In the genomic region with DNA sequence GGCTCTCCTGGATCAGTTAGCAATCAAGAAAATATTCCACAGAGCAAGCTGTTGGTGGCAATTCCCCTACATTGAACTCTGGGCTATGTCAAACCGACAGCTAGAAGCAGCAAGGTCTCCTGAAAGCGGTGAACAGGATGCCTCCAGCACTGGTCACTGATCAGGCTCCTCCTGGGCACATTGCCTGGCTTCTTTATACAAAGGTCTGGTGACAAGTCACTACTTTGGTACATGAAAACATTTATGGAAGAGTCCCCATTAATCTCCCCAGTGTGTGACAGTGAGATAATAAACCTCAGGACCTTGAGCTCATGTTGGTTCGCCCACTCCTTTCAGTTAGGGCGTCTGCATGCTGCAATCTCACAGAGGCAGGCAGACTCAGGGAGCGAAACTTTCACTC, we compare ENCODE assay signal across 17 mouse cellular contexts. TPM values are rescaled to one million over a fixed set of nuclear protein-coding genes. Genes with fewer than 3 reads are reported as not detected.
DNase-seq lines count a peak whose midpoint lies in the region; ATAC-seq lines count a peak whose summit lies in the region.
"Had no signal": no experiment of that assay in that cellular context is flagged by ENCODE, and none has a peak within 500 bp of the region (broad histone marks: within the 10 kb centered on the region; RNA-seq: fewer than 3 reads in every experiment).

No protein-coding gene starts in this region.

- no peaks in the 10 kb centered on the region for H3K36me3 ChIP-seq in limb, embryonic 12.5 days
- H3K36me3 ChIP-seq in limb, embryonic 10.5 days: no peaks in the 10 kb centered on the region
- H3K36me3 ChIP-seq in liver, embryonic 15.5 days (replicated peaks): no peaks in the 10 kb centered on the region
- no peaks in the 10 kb centered on the region for H3K36me3 ChIP-seq in stomach, embryonic 16.5 days (ENCODE audit: control insufficient read depth, insufficient read depth, low read length)
- H3K36me3 ChIP-seq: embryonic facial prominence, embryonic 10.5 days; forebrain, embryonic 12.5 days; midbrain, embryonic 15.5 days had no signal

- 0 out of 2 replicates have a peak, but pooled peaks cover 4% of the 10 kb centered on the region for H3K4me1 ChIP-seq in limb, embryonic 12.5 days (replicated peaks)
- no peaks in the 10 kb centered on the region for H3K4me1 ChIP-seq in limb, embryonic 10.5 days
- peaks cover 16% of the 10 kb centered on the region; the same call in 1 of the 2 replicates for H3K4me1 ChIP-seq in liver, embryonic 15.5 days (replicated peaks)
- peaks cover 9% of the 10 kb centered on the region for H3K4me1 ChIP-seq in stomach, embryonic 16.5 days (ENCODE audit: control insufficient read depth, insufficient read depth, low read length)
- H3K4me1 ChIP-seq: embryonic facial prominence, embryonic 10.5 days; forebrain, embryonic 12.5 days; midbrain, embryonic 15.5 days had no signal

- H3K4me3 ChIP-seq in limb, embryonic 12.5 days (replicated peaks): no peak overlapping the region
- H3K4me3 ChIP-seq in limb, embryonic 10.5 days: no peak overlapping the region
- H3K4me3 ChIP-seq in liver, embryonic 15.5 days (replicated peaks): no peak overlapping the region
- no peak overlapping the region for H3K4me3 ChIP-seq in stomach, embryonic 16.5 days (replicated peaks; ENCODE audit: low read length)
- H3K4me3 ChIP-seq: embryonic facial prominence, embryonic 10.5 days; forebrain, embryonic 12.5 days; midbrain, embryonic 15.5 days had no signal

- no peak overlapping the region for H3K4me2 ChIP-seq in limb, embryonic 12.5 days
- no peak overlapping the region for H3K4me2 ChIP-seq in liver, embryonic 15.5 days
- no peak overlapping the region for H3K4me2 ChIP-seq in stomach, embryonic 16.5 days (ENCODE audit: low read depth, low read length)
- H3K4me2 ChIP-seq: forebrain, embryonic 12.5 days; midbrain, embryonic 15.5 days had no signal

- no peaks in the 10 kb centered on the region for H3K27me3 ChIP-seq in limb, embryonic 12.5 days
- H3K27me3 ChIP-seq in limb, embryonic 10.5 days (ENCODE audit: low read depth, poor library complexity, severe bottlenecking): no peaks in the 10 kb centered on the region
- no peaks in the 10 kb centered on the region for H3K27me3 ChIP-seq in liver, embryonic 15.5 days
- no peaks in the 10 kb centered on the region for H3K27me3 ChIP-seq in stomach, embryonic 16.5 days (ENCODE audit: control insufficient read depth, insufficient read depth, low read length)
- H3K27me3 ChIP-seq: forebrain, embryonic 12.5 days; midbrain, embryonic 15.5 days had no signal

- no peaks in the 10 kb centered on the region for H3K9me3 ChIP-seq in limb, embryonic 12.5 days
- no peaks in the 10 kb centered on the region for H3K9me3 ChIP-seq in limb, embryonic 10.5 days (replicated peaks)
- H3K9me3 ChIP-seq in liver, embryonic 15.5 days (replicated peaks): no peaks in the 10 kb centered on the region
- no peaks in the 10 kb centered on the region for H3K9me3 ChIP-seq in stomach, embryonic 16.5 days (replicated peaks; ENCODE audit: control insufficient read depth, low read length)
- H3K9me3 ChIP-seq: embryonic facial prominence, embryonic 10.5 days; forebrain, embryonic 12.5 days; midbrain, embryonic 15.5 days had no signal

- H3K27ac ChIP-seq in limb, embryonic 12.5 days: no peak overlapping the region
- H3K27ac ChIP-seq in limb, embryonic 10.5 days: no peak overlapping the region
- H3K27ac ChIP-seq in liver, embryonic 15.5 days (replicated peaks): no peak overlapping the region
- peak overlapping the region; percentile 64 for H3K27ac ChIP-seq in stomach, embryonic 16.5 days (ENCODE audit: low read length)
- H3K27ac ChIP-seq: forebrain, embryonic 12.5 days; midbrain, embryonic 15.5 days had no signal

- 74% methylated on average over 5 of the region's 5 CpGs for WGBS in limb, embryonic 12.5 days
- WGBS in limb, embryonic 10.5 days: 80% methylated on average over 5 of the region's 5 CpGs
- 35% methylated on average over 5 of the region's 5 CpGs for whole genome bisulfite sequencing in liver, embryonic 15.5 days (ENCODE audit: insufficient replicate concordance)
- 49% methylated on average over 5 of the region's 5 CpGs for WGBS in stomach, embryonic 16.5 days

- ATAC-seq in limb, embryonic 12.5 days (ENCODE audit: insufficient number of reproducible peaks, insufficient read depth, low FRiP score, low TSS enrichment, low read depth): no peak
- ATAC-seq in liver, embryonic 15.5 days (ENCODE audit: insufficient read depth): peak; percentile 70
- ATAC-seq in stomach, embryonic 16.5 days (ENCODE audit: insufficient read depth, low FRiP score): peak; percentile 59; the same call in 1 of the 2 replicates
- ATAC-seq: hindbrain, embryonic 16.5 days; midbrain, embryonic 15.5 days had no signal

- peak; percentile 15 for DNase-seq in adrenal gland, adult 2 months
- no peak for DNase-seq in adrenal gland, adult 18-20 months (ENCODE audit: low spot score in 2 of 2)
- no peak for DNase-seq in limb, embryonic 10.5 days (ENCODE audit: low spot score)
- no peak for DNase-seq in spleen, postnatal 10 days (ENCODE audit: low spot score in 2 of 2)
- no peak for DNase-seq in right cerebral cortex, postnatal 25 days
- DNase-seq: adrenal gland, postnatal 36 days; cerebellum, adult 18-20 months had no signal

- 0 out of 2 replicates have a peak overlapping the region, but pooled peaks have one; percentile 1 for H3K9ac ChIP-seq in limb, embryonic 12.5 days (replicated peaks)
- H3K9ac ChIP-seq in liver, embryonic 15.5 days: no peak overlapping the region
- H3K9ac ChIP-seq in stomach, embryonic 16.5 days (ENCODE audit: low read length): no peak overlapping the region
- H3K9ac ChIP-seq: forebrain, embryonic 12.5 days; midbrain, embryonic 15.5 days had no signal

RNA-seq across cellular contexts. Expression of gene Ldhb, which starts 22.6 kb away (rescaled TPM):
- 100 to 1,000 TPM; 222 to 343 TPM for total RNA-seq in adrenal gland, adult 2 months (2021)
- 39.7 and 47.7 TPM in 2 replicates for polyA plus RNA-seq in adrenal gland, adult 2 months (2012; rRNA removed)
- 100 to 1,000 TPM; 208 to 422 TPM for total RNA-seq in adrenal gland, adult 18-20 months (2021)
- 480 and 486 TPM in 2 replicates for polyA plus RNA-seq in limb, embryonic 12.5 days (2016; fragmentation: Nextera tagmentation; extraction: Ambion mirVana)
- polyA plus RNA-seq in limb, embryonic 10.5 days (2016; fragmentation: Nextera tagmentation; extraction: Ambion mirVana): 408 and 535 TPM in 2 replicates
- polyA plus RNA-seq in liver, embryonic 15.5 days (2015; fragmentation: Nextera tagmentation; extraction: Ambion mirVana): 19.5 and 19.7 TPM in 2 replicates
- 156 and 159 TPM in 2 replicates for polyA plus RNA-seq in stomach, embryonic 16.5 days (2015; fragmentation: Nextera tagmentation; extraction: Ambion mirVana)

RNA-seq across cellular contexts. Expression of gene Kcnj8, which starts 41.0 kb away (rescaled TPM):
- 10 to 100 TPM in 1 of 2 experiments, 1 to 10 TPM in 1; 6.4 to 12.1 TPM for total RNA-seq in adrenal gland, adult 2 months (2021)
- polyA plus RNA-seq in adrenal gland, adult 2 months (2012; rRNA removed): 5.6 and 7.6 TPM in 2 replicates
- total RNA-seq in adrenal gland, adult 18-20 months (2021): 10 to 100 TPM in 1 of 2 experiments, 1 to 10 TPM in 1; 6.4 to 10.9 TPM
- 0.44 and 0.59 TPM in 2 replicates for polyA plus RNA-seq in limb, embryonic 12.5 days (2016; fragmentation: Nextera tagmentation; extraction: Ambion mirVana)
- polyA plus RNA-seq in limb, embryonic 10.5 days (2016; fragmentation: Nextera tagmentation; extraction: Ambion mirVana): 0.09 and 0.16 TPM in 2 replicates
- polyA plus RNA-seq in liver, embryonic 15.5 days (2015; fragmentation: Nextera tagmentation; extraction: Ambion mirVana): 2.1 and 2.4 TPM in 2 replicates
- polyA plus RNA-seq in stomach, embryonic 16.5 days (2015; fragmentation: Nextera tagmentation; extraction: Ambion mirVana): 51.8 and 57.9 TPM in 2 replicates

RNA-seq across cellular contexts. Expression of gene Gys2, which starts 57.5 kb away (rescaled TPM):
- total RNA-seq in adrenal gland, adult 2 months (2021): 10 to 100 TPM in 1 of 2 experiments, 1 to 10 TPM in 1; 9.8 to 18.5 TPM
- polyA plus RNA-seq in adrenal gland, adult 2 months (2012; rRNA removed): 2.5 and 3.0 TPM in 2 replicates
- total RNA-seq in adrenal gland, adult 18-20 months (2021): 10 to 100 TPM; 11.9 to 25.7 TPM
- polyA plus RNA-seq in limb, embryonic 12.5 days (2016; fragmentation: Nextera tagmentation; extraction: Ambion mirVana): not detected in 2 replicates
- not detected in 2 replicates for polyA plus RNA-seq in limb, embryonic 10.5 days (2016; fragmentation: Nextera tagmentation; extraction: Ambion mirVana)
- 49.8 and 58.9 TPM in 2 replicates for polyA plus RNA-seq in liver, embryonic 15.5 days (2015; fragmentation: Nextera tagmentation; extraction: Ambion mirVana)
- 2.7 and 3.4 TPM in 2 replicates for polyA plus RNA-seq in stomach, embryonic 16.5 days (2015; fragmentation: Nextera tagmentation; extraction: Ambion mirVana)
- total RNA-seq: ES-E14; left cerebral cortex, postnatal 10 days had no signal
- polyA plus RNA-seq: embryonic facial prominence, embryonic 10.5 days; forebrain, embryonic 12.5 days; neural tube, embryonic 14.5 days had no signal

Comparison
In these comparisons a context has a peak if more than half of its experiments do, and no peak if none do; other contexts are left out.
1. RNA of gene Gys2, which starts 57.5 kb away (polyA plus RNA-seq): 49.8 to 58.9 TPM in liver, embryonic 15.5 days; 2.7 to 3.4 TPM in stomach, embryonic 16.5 days, 2.5 to 3.0 TPM in adrenal gland, adult 2 months, not detected in limb, embryonic 12.5 days and not detected in limb, embryonic 10.5 days; every median in the first group is over 10 times any median in the second.